ENCODE assay signal across 9 mouse cellular contexts in genomic region chr1:74770727-74771466, GRCm38 (mm10). TPM values are rescaled to one million over a fixed set of nuclear protein-coding genes. Genes with fewer than 3 reads are reported as not detected.
DNase-seq lines count a peak whose midpoint lies in the region; ATAC-seq and TF ChIP-seq lines count a peak whose summit lies in the region.
"Had no signal": no experiment of that assay in that cellular context is flagged by ENCODE, and none has a peak within 500 bp of the region (broad histone marks: within the 10 kb centered on the region; RNA-seq: fewer than 3 reads in every experiment).

No protein-coding gene starts in this region.

- no peaks in the 10 kb centered on the region for H3K9me3 ChIP-seq in kidney, embryonic 14.5 days (ENCODE audit: control insufficient read depth, low read length)
- H3K9me3 ChIP-seq in embryonic facial prominence, embryonic 10.5 days: no peaks in the 10 kb centered on the region
- no peaks in the 10 kb centered on the region for H3K9me3 ChIP-seq in intestine, embryonic 14.5 days (ENCODE audit: control insufficient read depth, low read length)

- H3K4me2 ChIP-seq in kidney, embryonic 14.5 days (replicated peaks; ENCODE audit: low read depth, low read length): peak overlapping the region; percentile 86
- peak overlapping the region; percentile 68 for H3K4me2 ChIP-seq in intestine, embryonic 14.5 days (ENCODE audit: low read length)
- H3K4me2 ChIP-seq in myocyte (ENCODE audit: low read depth): peak overlapping the region; percentile 52

- peak; percentile 18; the same call in 1 of the 2 replicates for ATAC-seq in kidney, embryonic 14.5 days (ENCODE audit: low FRiP score, low TSS enrichment)
- no peak for ATAC-seq in intestine, embryonic 14.5 days (replicated peaks; ENCODE audit: low FRiP score, low TSS enrichment, low read depth)

- no peaks in the 10 kb centered on the region for H3K36me3 ChIP-seq in kidney, embryonic 14.5 days (ENCODE audit: control insufficient read depth, insufficient read depth, low read length)
- H3K36me3 ChIP-seq in embryonic facial prominence, embryonic 10.5 days (replicated peaks): no peaks in the 10 kb centered on the region
- H3K36me3 ChIP-seq in intestine, embryonic 14.5 days (ENCODE audit: control insufficient read depth, insufficient read depth, low read length): no peaks in the 10 kb centered on the region
- H3K36me3 ChIP-seq in myocyte (ENCODE audit: control insufficient read depth, insufficient read depth): no peaks in the 10 kb centered on the region

- H3K4me1 ChIP-seq in kidney, embryonic 14.5 days (ENCODE audit: control insufficient read depth, insufficient read depth, low read length): peaks cover 24% of the 10 kb centered on the region
- peaks cover 53% of the 10 kb centered on the region for H3K4me1 ChIP-seq in embryonic facial prominence, embryonic 10.5 days
- H3K4me1 ChIP-seq in intestine, embryonic 14.5 days (replicated peaks; ENCODE audit: control insufficient read depth, insufficient read depth, low read length): 0 out of 2 replicates have a peak, but pooled peaks cover 12% of the 10 kb centered on the region
- peaks cover 5% of the 10 kb centered on the region for H3K4me1 ChIP-seq in cerebellum, adult 2 months (ENCODE audit: control insufficient read depth, insufficient read depth, low read length)

- H3ac ChIP-seq in myocyte (ENCODE audit: control insufficient read depth, insufficient read length): no peak overlapping the region

- H3K9ac ChIP-seq in kidney, embryonic 14.5 days (ENCODE audit: low read depth, low read length): peak overlapping the region; percentile 24
- no peak overlapping the region for H3K9ac ChIP-seq in intestine, embryonic 14.5 days (ENCODE audit: low read length)

- under 1% methylated on average over 35 of the region's 35 CpGs for WGBS in kidney, embryonic 14.5 days
- WGBS in embryonic facial prominence, embryonic 10.5 days: under 1% methylated on average over 35 of the region's 35 CpGs
- WGBS in intestine, embryonic 14.5 days: under 1% methylated on average over 35 of the region's 35 CpGs
- WGBS in cerebellum, adult 2 months: 4% methylated on average over 35 of the region's 35 CpGs

- no peaks in the 10 kb centered on the region for H3K79me2 ChIP-seq in myocyte (ENCODE audit: control insufficient read depth, insufficient read depth)

- peaks cover 48% of the 10 kb centered on the region for H3K27me3 ChIP-seq in kidney, embryonic 14.5 days (ENCODE audit: control insufficient read depth, insufficient read depth, low read length)
- peaks cover 100% of the 10 kb centered on the region for H3K27me3 ChIP-seq in embryonic facial prominence, embryonic 10.5 days (replicated peaks; ENCODE audit: low read depth, poor library complexity, severe bottlenecking)
- peaks cover 68% of the 10 kb centered on the region for H3K27me3 ChIP-seq in intestine, embryonic 14.5 days (replicated peaks; ENCODE audit: control insufficient read depth, insufficient read depth, low read length)
- peaks cover 20% of the 10 kb centered on the region for H3K27me3 ChIP-seq in myocyte (ENCODE audit: control insufficient read depth, insufficient read depth, insufficient read length)
- peaks cover 3% of the 10 kb centered on the region; the same call in 1 of the 2 replicates for H3K27me3 ChIP-seq in cerebellum, adult 2 months (ENCODE audit: control insufficient read depth, insufficient read depth, low read length)

- DNase-seq in kidney, postnatal 36 days: no peak
- peak; percentile 61 for DNase-seq in embryonic facial prominence, embryonic 10.5 days (ENCODE audit: low spot score)
- DNase-seq in intestine, embryonic 14.5 days (ENCODE audit: low spot score): no peak
- DNase-seq in cerebellum, adult 2 months: no peak
- DNase-seq in left cerebral cortex, adult 8-10 months (ENCODE audit: low spot score in 2 of 2): no peak
- no peak for DNase-seq in spleen, postnatal 4 days (ENCODE audit: low spot score in 2 of 2)
- DNase-seq: cerebellum, adult 8-10 months had no signal

- TF ChIP-seq CTCF in cerebellum, adult 2 months (IDR thresholded peaks at IDR 0.05; ENCODE audit: borderline replicate concordance, insufficient read depth, low read depth, low read length): no peak

- no peak for TF ChIP-seq POLR2A in myocyte (IDR thresholded peaks at IDR 0.05; ENCODE audit: insufficient read length, low read depth)
- TF ChIP-seq POLR2A in cerebellum, adult 2 months (IDR thresholded peaks at IDR 0.05; ENCODE audit: borderline replicate concordance, insufficient read depth, low read length): no peak

- no peak overlapping the region for H3K27ac ChIP-seq in kidney, embryonic 14.5 days (ENCODE audit: low read depth, low read length)
- no peak overlapping the region; the same call in 1 of the 2 replicates for H3K27ac ChIP-seq in embryonic facial prominence, embryonic 10.5 days (replicated peaks)
- no peak overlapping the region for H3K27ac ChIP-seq in intestine, embryonic 14.5 days (ENCODE audit: low read depth)
- no peak overlapping the region for H3K27ac ChIP-seq in cerebellum, adult 2 months (ENCODE audit: insufficient read depth, low read length)

- peak overlapping the region; percentile 50 for H3K4me3 ChIP-seq in kidney, embryonic 14.5 days (ENCODE audit: low read length)
- H3K4me3 ChIP-seq in embryonic facial prominence, embryonic 10.5 days: peak overlapping the region; percentile 66
- H3K4me3 ChIP-seq in intestine, embryonic 14.5 days (ENCODE audit: low read depth, low read length): peak overlapping the region; percentile 34
- no peak overlapping the region for H3K4me3 ChIP-seq in myocyte
- H3K4me3 ChIP-seq in cerebellum, adult 2 months (replicated peaks; ENCODE audit: insufficient read depth, low read depth, low read length): no peak overlapping the region

TF ChIP-seq in myocyte, 11 proteins besides CTCF, POLR2A, EP300 and RAD21:
- no peak for TF ChIP-seq USF1 (IDR thresholded peaks at IDR 0.05; ENCODE audit: low read depth)
- no peak for TF ChIP-seq MAX (IDR thresholded peaks at IDR 0.05; ENCODE audit: low read depth)
- TF ChIP-seq REST (IDR thresholded peaks at IDR 0.05; ENCODE audit: insufficient read depth, insufficient read length): no peak

RNA-seq across cellular contexts. Expression of gene Wnt6, which starts 0.8 kb away (rescaled TPM):
- 3.1 and 3.4 TPM in 2 replicates for polyA plus RNA-seq in kidney, embryonic 14.5 days (2014; fragmentation: Nextera tagmentation; extraction: Ambion mirVana)
- polyA plus RNA-seq in embryonic facial prominence, embryonic 10.5 days (2016; fragmentation: Nextera tagmentation; extraction: Ambion mirVana): 26.5 and 26.6 TPM in 2 replicates
- polyA plus RNA-seq in intestine, embryonic 14.5 days (2014; fragmentation: Nextera tagmentation; extraction: Ambion mirVana): 0.22 and 0.31 TPM in 2 replicates
- 3.1 TPM for polyA plus RNA-seq in myocyte (2012; fragmentation: generic; extraction: Trizol)
- 3.6 and 4.0 TPM in 2 replicates for polyA plus RNA-seq in cerebellum, adult 2 months (2012; rRNA removed)
- total RNA-seq in left cerebral cortex, adult 8-10 months (2022): 1 to 10 TPM; 2.4 to 3.7 (median 2.5) TPM

RNA-seq across cellular contexts. Expression of gene Wnt10a, which starts 20.4 kb away (rescaled TPM):
- 0.70 and 0.91 TPM in 2 replicates for polyA plus RNA-seq in kidney, embryonic 14.5 days (2014; fragmentation: Nextera tagmentation; extraction: Ambion mirVana)
- 0.70 and 1.2 TPM in 2 replicates for polyA plus RNA-seq in embryonic facial prominence, embryonic 10.5 days (2016; fragmentation: Nextera tagmentation; extraction: Ambion mirVana)
- polyA plus RNA-seq in intestine, embryonic 14.5 days (2014; fragmentation: Nextera tagmentation; extraction: Ambion mirVana): 0.26 and 0.30 TPM in 2 replicates
- 44.0 TPM for polyA plus RNA-seq in myocyte (2012; fragmentation: generic; extraction: Trizol)
- 0.36 and 0.59 TPM in 2 replicates for polyA plus RNA-seq in cerebellum, adult 2 months (2012; rRNA removed)
- 10 to 100 TPM; 11.0 to 11.8 (median 11.2) TPM for total RNA-seq in left cerebral cortex, adult 8-10 months (2022)

RNA-seq across cellular contexts. Expression of gene Prkag3, which starts 21.9 kb away (rescaled TPM):
- 0.13 and 0.15 TPM in 2 replicates for polyA plus RNA-seq in kidney, embryonic 14.5 days (2014; fragmentation: Nextera tagmentation; extraction: Ambion mirVana)
- polyA plus RNA-seq in embryonic facial prominence, embryonic 10.5 days (2016; fragmentation: Nextera tagmentation; extraction: Ambion mirVana): 0.11 TPM in 1 of 2 replicates, not detected in the other
- polyA plus RNA-seq in intestine, embryonic 14.5 days (2014; fragmentation: Nextera tagmentation; extraction: Ambion mirVana): 0.09 TPM in 2 replicates
- 24.6 TPM for polyA plus RNA-seq in myocyte (2012; fragmentation: generic; extraction: Trizol)
- polyA plus RNA-seq in cerebellum, adult 2 months (2012; rRNA removed): 0.33 and 0.52 TPM in 2 replicates
- total RNA-seq in left cerebral cortex, adult 8-10 months (2022): under 1 TPM; 0.13 to 0.64 (median 0.48) TPM

RNA-seq across cellular contexts. Expression of gene Cyp27a1, which starts 57.5 kb away (rescaled TPM):
- polyA plus RNA-seq in kidney, embryonic 14.5 days (2014; fragmentation: Nextera tagmentation; extraction: Ambion mirVana): 6.3 and 8.1 TPM in 2 replicates
- polyA plus RNA-seq in embryonic facial prominence, embryonic 10.5 days (2016; fragmentation: Nextera tagmentation; extraction: Ambion mirVana): 12.1 and 12.8 TPM in 2 replicates
- 6.4 and 8.9 TPM in 2 replicates for polyA plus RNA-seq in intestine, embryonic 14.5 days (2014; fragmentation: Nextera tagmentation; extraction: Ambion mirVana)
- polyA plus RNA-seq in myocyte (2012; fragmentation: generic; extraction: Trizol): 0.42 TPM
- 30.4 and 32.4 TPM in 2 replicates for polyA plus RNA-seq in cerebellum, adult 2 months (2012; rRNA removed)
- 1 to 10 TPM; 6.5 to 8.5 (median 7.8) TPM for total RNA-seq in left cerebral cortex, adult 8-10 months (2022)

Comparison
In these comparisons a context has a peak if more than half of its experiments do, and no peak if none do; other contexts are left out.
1. H3K4me3 ChIP-seq: peak in kidney, embryonic 14.5 days (single experiment), embryonic facial prominence, embryonic 10.5 days (single experiment) and intestine, embryonic 14.5 days (single experiment); none in myocyte (single experiment) and cerebellum, adult 2 months (single experiment).
2. RNA of gene Wnt10a, which starts 20.4 kb away (polyA plus RNA-seq): 44.0 TPM in myocyte (single experiment); 0.70 to 1.2 TPM in embryonic facial prominence, embryonic 10.5 days, 0.70 to 0.91 TPM in kidney, embryonic 14.5 days, 0.36 to 0.59 TPM in cerebellum, adult 2 months and 0.26 to 0.30 TPM in intestine, embryonic 14.5 days; every median in the first group is over 10 times any median in the second.
3. RNA of gene Prkag3, which starts 21.9 kb away (polyA plus RNA-seq): 24.6 TPM in myocyte (single experiment); 0.33 to 0.52 TPM in cerebellum, adult 2 months, 0.13 to 0.15 TPM in kidney, embryonic 14.5 days, 0.11 TPM in embryonic facial prominence, embryonic 10.5 days and 0.09 TPM in intestine, embryonic 14.5 days; every median in the first group is over 10 times any median in the second.
4. Peak in every context shown above with its lines, with median percentiles within 50 percentile points of each other: H3K4me2 ChIP-seq.